Mouse (Mus musculus) neural tube, embryonic 15.5 days (tissue): ENCODE measurements around the gene Aph1b. TPM values are rescaled to one million over a fixed set of nuclear protein-coding genes. Genes with fewer than 3 reads are reported as not detected.
"Not testable (repeated sequence)": the region's sequence is repeated elsewhere in the genome, so short reads cannot be mapped to it uniquely, and the experiment has no call there.

ENCODE experiments used
- ATAC-seq: fragments of 200-750 bp; cut with Nextera tagmentation; 2 replicates; pipeline ENCODE4 v1.8.0; 2017; ENCODE audit warnings: mild to moderate bottlenecking, moderate TSS enrichment, moderate library complexity; ENCODE audit not compliant: low FRiP score
- H3K27ac ChIP-seq: fragments of 300-500 bp; sonication (generic); replicated peaks from 2 replicates; pipeline ENCODE4 v1.5.1; 2015; ENCODE audit warnings: mild to moderate bottlenecking, inconsistent platforms
- H3K27me3 ChIP-seq: fragments of 300-500 bp; sonication (generic); replicated peaks from 2 replicates; pipeline ENCODE4 v1.6.1; 2015; ENCODE audit warnings: inconsistent platforms
- H3K36me3 ChIP-seq: fragments of 300-500 bp; sonication (generic); 2 replicates; pipeline ENCODE4 v1.6.1; 2015; ENCODE audit warnings: inconsistent platforms
- H3K4me1 ChIP-seq: fragments of 300-500 bp; sonication (generic); 2 replicates; pipeline ENCODE4 v1.6.1; 2015; ENCODE audit warnings: inconsistent platforms
- H3K4me2 ChIP-seq: fragments of 300-500 bp; sonication (generic); 2 replicates; pipeline ENCODE4 v1.6.1; 2015; ENCODE audit warnings: inconsistent platforms, mild to moderate bottlenecking, moderate library complexity
- H3K4me3 ChIP-seq: fragments of 300-500 bp; sonication (generic); replicated peaks from 2 replicates; pipeline ENCODE4 v1.5.1; 2015; ENCODE audit warnings: mild to moderate bottlenecking, inconsistent platforms
- H3K9ac ChIP-seq: fragments of 300-500 bp; sonication (generic); replicated peaks from 2 replicates; pipeline ENCODE4 v1.6.1; 2015; ENCODE audit warnings: mild to moderate bottlenecking, inconsistent platforms
- H3K9me3 ChIP-seq: fragments of 300-500 bp; sonication (generic); replicated peaks from 2 replicates; pipeline ENCODE4 v1.6.1; 2016; ENCODE audit warnings: inconsistent platforms
- WGBS: fragments of 180-500 bp; shearing (Covaris S2); methylation state at CpG from one replicate; pipeline ENCODE4 v1.1.7; 2015; ENCODE audit warnings: mixed read lengths; 5-methylcytosine and 5-hydroxymethylcytosine counted together
- polyA plus RNA-seq: library from polyadenylated mRNA; unstranded; fragments of >200 nt; fragmentation: Nextera tagmentation; extraction: Ambion mirVana; gene quantifications from 2 replicates; pipeline ENCODE4 v1.2.1, GENCODE M21; 2015

Aph1b gene
- 16.7 and 18.7 TPM in 2 replicates for polyA plus RNA-seq

DNA sequence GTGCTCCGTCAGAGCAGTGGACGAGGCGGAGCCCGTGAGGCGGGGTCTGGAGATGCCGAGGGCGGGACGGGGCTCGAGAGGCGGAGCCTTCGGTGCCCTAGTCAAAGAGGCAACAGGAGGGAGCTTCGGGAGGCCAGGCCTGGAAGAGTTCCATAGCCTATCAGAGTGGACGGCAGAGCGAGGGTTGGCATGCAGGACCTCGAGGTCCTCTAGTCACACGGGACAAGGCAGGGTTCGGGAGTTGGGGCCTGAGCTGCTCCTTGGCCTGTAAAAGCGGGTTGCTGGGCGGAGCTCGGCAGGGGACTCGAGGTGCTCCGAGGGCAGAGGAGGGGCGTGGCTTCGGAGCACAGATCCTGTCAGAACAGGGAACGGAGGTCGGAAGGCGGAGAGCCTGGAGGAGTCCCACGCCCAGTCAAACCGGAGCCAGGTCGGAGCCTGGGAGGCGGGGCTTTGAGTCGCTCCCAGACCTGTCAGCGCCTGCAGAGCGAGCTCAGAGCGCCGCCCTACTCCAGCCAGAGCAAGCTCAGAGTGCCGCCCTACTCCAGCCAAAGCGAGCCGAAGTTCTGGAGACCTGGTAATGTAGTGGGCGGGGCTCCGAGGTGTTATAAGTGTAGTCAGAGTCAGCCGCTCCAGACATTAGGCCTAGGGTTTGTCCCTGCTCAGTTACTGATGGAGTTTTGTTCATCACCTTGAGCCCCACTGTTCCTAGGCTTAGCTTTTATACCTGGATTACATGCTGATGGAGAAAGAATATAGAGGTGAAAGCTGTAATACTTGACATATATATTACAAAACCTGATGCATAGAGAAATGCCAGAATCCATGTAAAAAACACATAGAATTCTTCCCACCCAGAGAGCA lies at the start of gene Aph1b:
TSS of gene Aph1b (minus strand) at position 27 of the 861 bp plus-strand sequence.
- Histone ChIP-seq H3K9ac (peak within 1 kb of the TSS; percentile 82), H3K4me2 (peak within 1 kb of the TSS; percentile 65), H3K4me3 (peak within 1 kb of the TSS; percentile 79), H3K36me3 (no peaks in the 10 kb centered on the region), H3K4me1 (peaks cover 16% of the 10 kb centered on the region), H3K27me3 (no peaks in the 10 kb centered on the region), H3K27ac (peak within 1 kb of the TSS; percentile 92), H3K9me3 (no peaks in the 10 kb centered on the region)
- WGBS = under 1% methylated on average over 41 of the region's 42 CpGs
- peak; percentile 98 for ATAC-seq

DNA sequence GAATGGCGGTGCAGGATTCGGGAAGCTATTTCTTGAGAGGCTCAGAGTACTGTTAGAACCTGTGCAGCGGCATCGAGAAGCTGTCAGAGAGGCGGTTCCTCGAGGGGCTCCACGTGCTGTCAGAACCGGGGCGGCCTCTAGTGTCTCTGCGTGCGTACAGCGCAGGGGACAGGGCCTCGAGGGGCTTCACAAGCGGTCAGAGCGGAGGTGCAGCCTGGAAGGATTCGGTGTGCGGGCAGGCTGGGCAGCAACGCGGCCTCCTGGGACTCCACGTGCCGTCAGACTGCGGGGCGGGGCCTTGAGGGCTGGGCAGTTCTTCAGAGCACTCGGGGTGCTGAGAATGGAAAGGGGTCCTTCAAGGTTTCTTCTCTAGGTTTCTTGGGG lies 39.8 kb upstream of the Aph1b start:
- Histone ChIP-seq H3K27me3 (peaks cover 3% of the 10 kb centered on the region; the same call in 1 of the 2 replicates), H3K4me3 (peak overlapping the region; percentile 66), H3K36me3 (no peaks in the 10 kb centered on the region), H3K9ac (peak overlapping the region; percentile 51), H3K9me3 (no peaks in the 10 kb centered on the region), H3K4me2 (peak overlapping the region; percentile 98), H3K4me1 (peaks cover 15% of the 10 kb centered on the region), H3K27ac (peak overlapping the region; percentile 66)
- under 1% methylated on average over 24 of the region's 24 CpGs for WGBS
- peak; percentile 83 for ATAC-seq

DNA sequence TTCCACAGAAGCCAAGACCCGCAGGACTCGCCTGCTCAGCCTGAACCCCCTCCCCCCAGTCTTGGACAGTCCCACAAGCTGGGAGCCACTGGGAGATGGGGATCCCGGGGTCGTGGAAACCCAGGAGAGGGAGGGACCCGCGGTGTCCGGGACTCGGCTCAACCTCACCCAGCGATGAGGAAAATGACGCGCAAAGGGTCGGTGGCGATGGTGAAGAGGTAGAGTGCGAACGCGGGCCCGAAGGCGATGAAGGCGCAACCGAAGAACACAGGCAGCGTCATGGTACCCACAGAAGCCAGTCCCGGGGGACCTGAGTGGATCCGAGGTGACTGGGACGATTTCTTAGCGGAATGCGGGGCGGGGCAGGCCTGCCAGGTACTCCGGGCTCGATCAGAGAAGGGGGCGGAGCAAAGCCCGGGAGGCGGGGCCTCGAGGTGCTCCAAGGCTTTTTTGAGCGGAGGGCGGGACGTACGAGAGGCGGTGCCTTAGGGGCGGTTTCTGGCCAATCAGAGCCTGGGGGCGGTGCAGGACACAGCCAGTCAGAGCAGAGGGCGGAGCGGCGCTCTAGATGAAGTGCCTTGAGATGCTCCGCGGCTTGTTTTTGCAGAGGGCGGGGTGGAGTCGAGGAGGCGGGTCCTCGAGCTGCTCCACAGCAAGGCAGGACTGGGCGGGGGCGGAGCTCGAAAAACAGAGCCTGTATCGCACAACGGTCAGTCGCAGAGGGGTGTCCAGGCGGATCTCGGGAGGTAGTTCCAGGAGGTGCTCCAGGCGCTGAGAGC lies 39.2 kb upstream of the Aph1b start, which contains the start of gene Aph1c:
TSS of gene Aph1c (minus strand) at position 409 of the 779 bp plus-strand sequence.
- Histone ChIP-seq H3K9me3 (no peaks in the 10 kb centered on the region), H3K36me3 (no peaks in the 10 kb centered on the region), H3K9ac (peak within 1 kb of the TSS; percentile 61), H3K4me2 (peak within 1 kb of the TSS; percentile 98), H3K27me3 (peaks cover 3% of the 10 kb centered on the region; the same call in 1 of the 2 replicates), H3K4me3 (peak within 1 kb of the TSS; percentile 66), H3K4me1 (peaks cover 15% of the 10 kb centered on the region), H3K27ac (peak within 1 kb of the TSS; percentile 67)
- whole genome bisulfite sequencing = under 1% methylated on average over 58 of the region's 58 CpGs
- peak; percentile 99 for ATAC-seq

GRCm38 (mm10) chr9:66833851-66834250 lies 38.6 kb upstream of the Aph1b start:
- Histone ChIP-seq H3K9me3 (no peaks in the 10 kb centered on the region), H3K27ac (no peak overlapping the region), H3K4me2 (peak overlapping the region; percentile 98), H3K4me1 (peaks cover 15% of the 10 kb centered on the region), H3K4me3 (peak overlapping the region; percentile 66), H3K36me3 (no peaks in the 10 kb centered on the region), H3K27me3 (peaks cover 3% of the 10 kb centered on the region; the same call in 1 of the 2 replicates), H3K9ac (no peak overlapping the region)
- 18% methylated on average over 7 of the region's 7 CpGs for WGBS
- ATAC-seq = no peak

GRCm38 (mm10) chr9:66832366-66832908 lies 37.1 kb upstream of the Aph1b start:
- no peak overlapping the region for H3K4me3 ChIP-seq
- H3K4me1 ChIP-seq = peaks cover 15% of the 10 kb centered on the region
- H3K4me2 ChIP-seq = no peak overlapping the region
- H3K9ac ChIP-seq = no peak overlapping the region
- ATAC-seq = no peak
- H3K9me3 ChIP-seq = no peaks in the 10 kb centered on the region
- H3K27me3 ChIP-seq = peaks cover 3% of the 10 kb centered on the region; the same call in 1 of the 2 replicates
- WGBS = 72% methylated on average over 4 of the region's 4 CpGs
- H3K27ac ChIP-seq = no peak overlapping the region
- H3K36me3 ChIP-seq = no peaks in the 10 kb centered on the region

GRCm38 (mm10) chr9:66825990-66826389 lies 30.7 kb upstream of the Aph1b start:
- Histone ChIP-seq H3K27me3 (no peaks in the 10 kb centered on the region), H3K4me2 (no peak overlapping the region), H3K9ac (no peak overlapping the region), H3K4me3 (no peak overlapping the region), H3K9me3 (no peaks in the 10 kb centered on the region), H3K4me1 (no peaks in the 10 kb centered on the region), H3K36me3 (no peaks in the 10 kb centered on the region), H3K27ac (no peak overlapping the region)
- no peak for ATAC-seq
- 45% methylated on average over 1 of the region's 1 CpGs for WGBS

DNA sequence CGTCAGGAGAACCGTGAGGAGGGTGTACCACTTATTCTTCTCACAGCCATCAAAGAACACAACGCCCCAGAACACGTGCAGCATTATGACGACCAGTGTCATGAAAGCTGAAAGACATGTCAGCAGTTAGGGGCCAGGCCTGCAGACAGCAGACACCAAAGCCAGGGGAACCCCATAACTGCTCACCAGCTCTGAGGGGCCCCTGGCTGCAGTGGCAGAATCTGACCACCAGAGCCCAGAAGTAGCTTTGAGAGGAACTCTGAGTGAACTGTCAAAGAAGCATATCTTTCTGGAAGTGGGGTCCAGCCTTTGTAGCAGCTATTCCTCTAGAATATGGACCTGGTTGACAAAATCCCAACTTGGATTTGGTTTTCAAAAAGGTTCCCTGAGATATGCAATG lies 27.0 kb upstream of the Aph1b start:
- 82% methylated on average over 2 of the region's 5 CpGs for whole genome bisulfite sequencing
- ATAC-seq, H3K9ac ChIP-seq: not testable (repeated sequence)

GRCm38 (mm10) chr9:66820996-66821395 lies 25.7 kb upstream of the Aph1b start:
- no peak overlapping the region for H3K4me2 ChIP-seq
- H3K9me3 ChIP-seq = no peaks in the 10 kb centered on the region
- no peak overlapping the region for H3K27ac ChIP-seq
- H3K4me1 ChIP-seq = no peaks in the 10 kb centered on the region
- H3K36me3 ChIP-seq = no peaks in the 10 kb centered on the region
- 76% methylated on average over 5 of the region's 5 CpGs for WGBS
- no peak for ATAC-seq
- no peak overlapping the region for H3K9ac ChIP-seq
- H3K27me3 ChIP-seq = no peaks in the 10 kb centered on the region
- H3K4me3 ChIP-seq = no peak overlapping the region

More for the DNA sequence above, 27.0 kb upstream of the Aph1b start:
- H3K4me2 ChIP-seq, H3K9me3 ChIP-seq, H3K4me3 ChIP-seq, H3K27me3 ChIP-seq, H3K36me3 ChIP-seq, H3K4me1 ChIP-seq, H3K27ac ChIP-seq: not testable (repeated sequence)

- no peak for ATAC-seq
- no peak overlapping the region for H3K27ac ChIP-seq
- no peak overlapping the region for H3K9ac ChIP-seq
- H3K4me1 ChIP-seq = no peaks in the 10 kb centered on the region
- H3K4me2 ChIP-seq = no peak overlapping the region
- H3K27me3 ChIP-seq = no peaks in the 10 kb centered on the region
- no peak overlapping the region for H3K4me3 ChIP-seq
- 11% methylated on average over 2 of the region's 2 CpGs for WGBS
- no peaks in the 10 kb centered on the region for H3K36me3 ChIP-seq
- no peaks in the 10 kb centered on the region for H3K9me3 ChIP-seq
Measured at GRCm38 (mm10) chr9:66813392-66813791, 18.1 kb upstream of the Aph1b start.

GRCm38 (mm10) chr9:66805951-66806350 lies 10.7 kb upstream of the Aph1b start:
- H3K36me3 ChIP-seq, H3K4me1 ChIP-seq, ATAC-seq, H3K9ac ChIP-seq, H3K27ac ChIP-seq, H3K9me3 ChIP-seq: not testable (repeated sequence)
- peaks cover 14% of the 10 kb centered on the region for H3K27me3 ChIP-seq
- peak overlapping the region; percentile 58 for H3K4me2 ChIP-seq
- WGBS = 2% methylated on average over 30 of the region's 37 CpGs
- peak overlapping the region; percentile 34 for H3K4me3 ChIP-seq

DNA sequence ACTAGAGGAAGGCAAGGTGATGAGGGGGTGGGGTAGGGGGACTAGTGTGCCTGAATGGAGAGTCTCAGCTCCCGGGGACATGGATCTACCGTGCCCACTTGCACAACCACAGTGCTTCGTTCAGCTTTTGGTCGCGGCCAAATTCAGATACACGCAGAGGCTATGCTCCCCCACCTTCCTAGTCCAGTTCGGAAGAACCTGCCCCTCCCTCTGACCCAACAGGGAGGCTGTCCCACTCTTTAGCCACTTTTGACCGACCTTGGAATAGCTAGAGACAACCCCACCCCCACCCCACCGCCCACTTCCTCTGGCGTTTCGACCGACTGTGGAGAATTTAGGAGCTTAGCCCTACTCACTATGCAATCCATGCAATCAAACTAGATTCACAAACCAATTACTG lies 6.7 kb upstream of the Aph1b start:
- WGBS = 59% methylated on average over 12 of the region's 12 CpGs
- no peak for ATAC-seq
- no peaks in the 10 kb centered on the region for H3K9me3 ChIP-seq

More for the DNA sequence above, 6.7 kb upstream of the Aph1b start:
- no peaks in the 10 kb centered on the region for H3K4me1 ChIP-seq
- H3K27me3 ChIP-seq = peaks cover 14% of the 10 kb centered on the region
- H3K36me3 ChIP-seq = no peaks in the 10 kb centered on the region
- H3K4me3 ChIP-seq = no peak overlapping the region
- H3K27ac ChIP-seq = no peak overlapping the region
- no peak overlapping the region for H3K4me2 ChIP-seq
- no peak overlapping the region for H3K9ac ChIP-seq
